Mouse (Mus musculus) heart, postnatal 0 days (tissue): ENCODE measurements around the gene Serpina3i.

ENCODE experiments used
- CTCF ChIP-seq: IDR thresholded peaks from 2 replicates; pipeline ENCODE4 v1.5.1; 2016; ENCODE audit warnings: antibody characterized with exemption, control low read depth, low read depth
- EP300 ChIP-seq: IDR thresholded peaks from 2 replicates; pipeline ENCODE4 v1.6.1; 2016; ENCODE audit warnings: antibody characterized with exemption, low read depth

GRCm38 (mm10) chr12:104279056-104279435, 16.1 kb downstream of the Serpina3i start:
- TF ChIP-seq CTCF (no peak), EP300 (no peak)
